Mouse (Mus musculus) retina, postnatal 1 day (tissue): ENCODE data around the gene Cxxc4.
"Not testable (repeated sequence)": the region's sequence is repeated elsewhere in the genome, so short reads cannot be mapped to it uniquely, and the experiment has no call there.

Source experiments
- DNase-seq: peaks from one replicate; pipeline ENCODE4 v3.0.0-alpha.2; 2012

The Cxxc4 gene

DNA sequence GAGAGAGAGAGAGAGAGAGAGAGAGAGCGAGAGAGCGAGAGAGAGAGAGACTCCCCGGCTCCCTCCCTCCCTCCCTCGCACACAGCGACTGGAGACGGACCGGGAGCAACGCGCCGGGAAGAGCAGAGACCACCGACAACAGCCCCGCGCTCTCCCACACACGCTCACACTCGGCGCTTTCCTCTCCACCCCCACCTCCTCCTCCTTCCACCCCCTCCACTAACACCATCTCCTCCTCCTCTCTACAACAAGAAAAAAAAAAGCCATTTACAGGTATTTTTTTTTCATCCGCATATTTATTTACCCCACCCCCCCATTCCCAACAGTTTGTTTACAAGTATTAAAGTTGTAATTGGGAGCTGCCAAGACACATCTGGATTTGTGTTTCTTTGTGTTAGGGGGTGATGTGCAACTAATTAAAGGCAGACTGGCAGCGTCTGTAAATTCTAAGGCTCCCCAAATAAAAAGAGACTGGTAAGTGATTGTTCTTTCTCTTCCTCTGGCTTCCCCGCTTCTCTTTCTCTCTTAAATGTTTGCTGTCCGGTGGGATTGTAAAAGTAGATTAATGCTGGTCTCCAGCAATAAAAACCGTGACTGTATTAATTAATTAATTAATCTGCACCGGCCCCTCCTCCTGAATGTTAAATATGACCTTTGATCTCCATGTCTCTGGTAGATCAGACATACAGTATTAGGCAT lies at the start of gene Cxxc4:
Gene Cxxc4 (plus strand): TSS at position 71 of the 699 bp plus-strand sequence.
- no peak for DNase-seq

GRCm38 (mm10) chr3:134188979-134189946 lies 47.0 kb upstream of the Cxxc4 start:
- DNase-seq: peak; percentile 16

GRCm38 (mm10) chr3:134190046-134190445 lies 46.2 kb upstream of the Cxxc4 start:
- peak; percentile 48 for DNase-seq

- DNase-seq: no peak
Observed at GRCm38 (mm10) chr3:134199892-134200291, 36.4 kb upstream of the Cxxc4 start.

GRCm38 (mm10) chr3:134206624-134207023 lies 29.7 kb upstream of the Cxxc4 start:
- no peak for DNase-seq

GRCm38 (mm10) chr3:134210950-134211349 lies 25.3 kb upstream of the Cxxc4 start:
- DNase-seq: no peak

- not testable (repeated sequence) for DNase-seq
Observed at GRCm38 (mm10) chr3:134219881-134220280, 16.4 kb upstream of the Cxxc4 start.

DNA sequence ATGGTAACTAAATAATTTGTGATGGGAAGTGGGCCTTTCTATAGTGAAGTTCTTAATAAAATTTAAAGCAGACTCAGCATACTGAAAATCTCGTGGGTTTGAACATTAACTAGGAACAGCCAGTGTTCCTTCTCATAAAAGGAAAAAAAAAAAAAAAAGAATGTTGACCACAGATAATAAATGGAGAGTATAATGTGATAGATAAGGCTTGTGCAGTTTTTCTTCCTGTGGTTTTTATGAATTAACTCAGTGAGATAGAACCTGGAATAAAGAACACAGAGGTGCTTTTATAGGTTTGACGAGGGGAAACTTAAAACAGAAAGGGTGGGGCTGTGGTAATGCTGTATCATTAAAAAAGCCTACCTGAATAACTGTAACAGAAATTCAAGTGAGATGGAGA lies 15.3 kb upstream of the Cxxc4 start:
- DNase-seq: no peak

DNA sequence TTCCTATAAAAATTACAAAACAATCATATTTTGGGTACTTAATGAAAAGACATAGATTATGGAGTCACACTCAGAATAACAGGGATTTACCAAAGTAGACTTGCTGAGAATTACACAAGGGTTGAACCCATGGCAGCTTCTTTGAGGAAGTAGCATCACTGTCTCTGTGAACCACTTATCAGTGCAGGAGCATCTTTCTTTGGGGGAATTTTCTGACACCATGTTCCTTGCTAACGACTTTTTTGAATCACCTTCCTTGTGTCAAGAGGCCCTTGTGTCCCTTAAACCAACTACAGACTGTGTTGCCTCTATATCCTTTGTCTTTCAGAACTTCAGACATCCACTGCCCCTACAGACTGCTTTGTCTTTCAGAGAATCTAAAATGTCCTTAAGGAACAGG lies 13.7 kb upstream of the Cxxc4 start:
- DNase-seq: no peak

DNA sequence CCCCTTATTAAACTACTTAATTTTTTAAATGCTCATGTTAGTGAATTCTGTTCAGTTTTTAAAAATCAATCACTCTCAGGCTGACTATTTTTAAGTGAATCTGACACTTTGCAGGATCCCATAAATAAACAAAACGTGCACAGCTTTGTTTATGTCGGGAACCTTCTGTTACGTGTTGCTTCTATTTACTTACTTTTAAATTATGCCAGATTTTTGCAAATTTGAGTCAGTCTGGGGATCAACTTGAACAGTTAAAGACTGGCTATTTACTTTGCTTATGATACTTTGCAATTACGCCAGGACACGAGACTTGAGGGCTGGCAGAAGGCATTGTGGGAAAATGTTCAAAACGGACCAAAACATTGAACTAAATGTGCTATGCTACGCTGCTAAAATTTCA lies 12.3 kb upstream of the Cxxc4 start:
- no peak for DNase-seq

- DNase-seq: no peak
Observed at GRCm38 (mm10) chr3:134225928-134226327, 10.4 kb upstream of the Cxxc4 start.

GRCm38 (mm10) chr3:134232753-134233152 lies 3.5 kb upstream of the Cxxc4 start:
- DNase-seq: no peak

GRCm38 (mm10) chr3:134235491-134236413 lies 532 bp upstream of the Cxxc4 start:
- DNase-seq: peak; percentile 95

DNA sequence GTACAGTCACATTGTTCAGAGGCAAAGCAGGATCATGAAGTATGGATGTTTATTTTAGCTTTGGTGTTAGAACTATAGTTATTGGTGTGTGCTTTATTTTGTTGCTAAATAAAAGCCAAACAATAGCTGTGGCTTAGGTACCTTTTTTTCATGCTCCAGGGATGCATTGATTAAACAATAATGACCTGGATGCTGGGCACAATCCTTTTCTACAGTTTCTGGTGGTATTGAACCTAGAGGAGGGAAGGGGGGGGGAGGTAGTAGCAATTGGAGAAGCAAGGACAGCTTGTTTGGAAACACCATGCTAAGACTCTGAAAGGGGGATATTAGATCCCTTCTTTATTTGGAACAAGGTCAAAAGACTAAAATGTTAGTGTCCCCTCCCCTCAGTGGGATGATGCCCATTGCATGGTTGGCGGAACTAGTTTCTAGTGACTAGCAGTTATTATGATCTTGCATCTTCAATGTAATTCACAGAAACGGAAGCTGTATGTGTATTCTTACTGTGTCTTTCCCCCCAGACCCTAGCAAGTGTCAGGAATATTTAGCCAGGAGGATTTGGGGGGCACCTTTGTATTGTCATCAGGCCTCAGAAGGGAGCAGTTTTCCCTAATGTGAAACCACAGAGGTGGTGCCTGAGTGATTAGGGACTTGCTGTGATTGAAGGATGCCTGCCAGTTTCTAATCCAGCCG lies 975 bp downstream of the Cxxc4 start:
- peak; percentile 36 for DNase-seq

- peak; percentile 74 for DNase-seq
Observed at GRCm38 (mm10) chr3:134238621-134239310, 2.5 kb downstream of the Cxxc4 start.

GRCm38 (mm10) chr3:134239321-134239970 lies 3.2 kb downstream of the Cxxc4 start:
- peak; percentile 82 for DNase-seq

DNA sequence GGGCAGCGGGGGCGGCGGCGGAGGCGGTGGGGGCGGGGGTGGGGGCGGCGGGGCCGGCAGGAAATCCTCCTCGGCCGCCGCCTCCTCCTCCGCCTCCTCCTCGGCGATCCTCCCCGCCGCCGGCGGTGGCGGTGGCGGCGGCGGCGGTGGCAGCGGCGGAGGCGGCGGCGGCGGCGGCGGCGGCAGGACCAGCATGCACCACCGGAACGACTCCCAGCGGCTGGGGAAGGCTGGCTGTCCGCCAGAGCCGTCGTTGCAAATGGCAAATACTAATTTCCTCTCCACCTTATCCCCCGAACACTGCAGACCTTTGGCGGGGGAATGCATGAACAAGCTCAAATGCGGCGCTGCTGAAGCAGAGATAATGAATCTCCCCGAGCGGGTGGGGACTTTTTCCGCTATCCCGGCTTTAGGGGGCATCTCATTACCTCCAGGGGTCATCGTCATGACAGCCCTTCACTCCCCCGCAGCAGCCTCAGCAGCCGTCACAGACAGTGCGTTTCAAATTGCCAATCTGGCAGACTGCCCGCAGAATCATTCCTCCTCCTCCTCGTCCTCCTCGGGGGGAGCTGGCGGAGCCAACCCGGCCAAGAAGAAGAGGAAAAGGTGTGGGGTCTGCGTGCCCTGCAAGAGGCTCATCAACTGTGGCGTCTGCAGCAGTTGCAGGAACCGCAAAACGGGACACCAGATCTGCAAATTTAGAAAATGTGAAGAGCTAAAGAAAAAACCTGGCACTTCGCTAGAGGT lies 3.9 kb downstream of the Cxxc4 start:
- peak; percentile 94 for DNase-seq

DNA sequence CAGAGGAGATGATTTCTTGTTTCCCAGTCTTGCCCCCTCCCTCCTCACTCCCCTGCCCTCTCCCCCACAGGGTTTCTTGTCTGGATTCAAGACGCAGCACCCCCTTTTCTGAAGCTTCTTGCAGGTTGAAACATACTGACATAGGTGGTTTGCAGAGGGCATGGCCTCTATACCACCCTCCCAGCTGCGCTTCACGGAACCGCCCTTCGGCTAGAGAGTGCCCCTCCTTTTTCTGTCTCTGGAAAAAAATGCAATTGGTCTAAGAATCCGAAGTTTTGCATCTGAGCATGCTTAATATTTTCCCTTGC lies 4.4 kb downstream of the Cxxc4 start:
- DNase-seq: no peak

- peak; percentile 5 for DNase-seq
Observed at GRCm38 (mm10) chr3:134243168-134243849, 7.0 kb downstream of the Cxxc4 start.

GRCm38 (mm10) chr3:134243850-134244247 lies 7.6 kb downstream of the Cxxc4 start:
- peak; percentile 42 for DNase-seq
